Mouse (Mus musculus) lung, embryonic 15.5 days (tissue): ENCODE data around the gene Xrcc1. TPM values are rescaled to one million over a fixed set of nuclear protein-coding genes. Genes with fewer than 3 reads are reported as not detected.
A peak's percentile ranks its signal among the peaks of the same experiment; 100 is the strongest.

Source experiments
- ATAC-seq: fragments of 200-750 bp; cut with Nextera tagmentation; 2 replicates; pipeline ENCODE4 v1.8.0; 2017; ENCODE audit warnings: moderate number of reproducible peaks, borderline replicate concordance; ENCODE audit not compliant: low FRiP score, low TSS enrichment; ENCODE audit errors: extremely low read depth
- H3K27ac ChIP-seq: fragments of 300-500 bp; sonication (generic); 2 replicates; pipeline ENCODE4 v1.5.1; 2015; ENCODE audit warnings: moderate library complexity, mild to moderate bottlenecking, inconsistent platforms
- H3K27me3 ChIP-seq: fragments of 300-500 bp; sonication (generic); 2 replicates; pipeline ENCODE4 v1.6.1; 2015; ENCODE audit warnings: inconsistent platforms
- H3K36me3 ChIP-seq: fragments of 300-500 bp; sonication (generic); 2 replicates; pipeline ENCODE4 v1.6.1; 2015; ENCODE audit warnings: inconsistent platforms
- H3K4me1 ChIP-seq: fragments of 300-500 bp; sonication (generic); 2 replicates; pipeline ENCODE4 v1.6.1; 2015; ENCODE audit warnings: inconsistent platforms
- H3K4me2 ChIP-seq: fragments of 300-500 bp; sonication (generic); 2 replicates; pipeline ENCODE4 v1.6.1; 2015; ENCODE audit warnings: inconsistent platforms, mild to moderate bottlenecking, moderate library complexity
- H3K4me3 ChIP-seq: fragments of 300-500 bp; sonication (generic); 2 replicates; pipeline ENCODE4 v1.5.1; 2015; ENCODE audit warnings: mild to moderate bottlenecking, inconsistent platforms
- H3K9ac ChIP-seq: fragments of 300-500 bp; sonication (generic); 2 replicates; pipeline ENCODE4 v1.6.1; 2015; ENCODE audit warnings: inconsistent platforms
- H3K9me3 ChIP-seq: fragments of 300-500 bp; sonication (generic); 2 replicates; pipeline ENCODE4 v1.6.1; 2016; ENCODE audit warnings: inconsistent platforms
- WGBS: fragments of 180-500 bp; shearing (Covaris S2); methylation state at CpG from one replicate; pipeline ENCODE4 v1.1.7; 2015; 5-methylcytosine and 5-hydroxymethylcytosine counted together
- polyA plus RNA-seq: library from polyadenylated mRNA; unstranded; fragments of >200 nt; fragmentation: Nextera tagmentation; extraction: Ambion mirVana; gene quantifications from 2 replicates; pipeline ENCODE4 v1.2.1, GENCODE M21; 2015

Gene Xrcc1
- polyA plus RNA-seq, 1 experiment from 2014 or later, result 118 TPM

DNA sequence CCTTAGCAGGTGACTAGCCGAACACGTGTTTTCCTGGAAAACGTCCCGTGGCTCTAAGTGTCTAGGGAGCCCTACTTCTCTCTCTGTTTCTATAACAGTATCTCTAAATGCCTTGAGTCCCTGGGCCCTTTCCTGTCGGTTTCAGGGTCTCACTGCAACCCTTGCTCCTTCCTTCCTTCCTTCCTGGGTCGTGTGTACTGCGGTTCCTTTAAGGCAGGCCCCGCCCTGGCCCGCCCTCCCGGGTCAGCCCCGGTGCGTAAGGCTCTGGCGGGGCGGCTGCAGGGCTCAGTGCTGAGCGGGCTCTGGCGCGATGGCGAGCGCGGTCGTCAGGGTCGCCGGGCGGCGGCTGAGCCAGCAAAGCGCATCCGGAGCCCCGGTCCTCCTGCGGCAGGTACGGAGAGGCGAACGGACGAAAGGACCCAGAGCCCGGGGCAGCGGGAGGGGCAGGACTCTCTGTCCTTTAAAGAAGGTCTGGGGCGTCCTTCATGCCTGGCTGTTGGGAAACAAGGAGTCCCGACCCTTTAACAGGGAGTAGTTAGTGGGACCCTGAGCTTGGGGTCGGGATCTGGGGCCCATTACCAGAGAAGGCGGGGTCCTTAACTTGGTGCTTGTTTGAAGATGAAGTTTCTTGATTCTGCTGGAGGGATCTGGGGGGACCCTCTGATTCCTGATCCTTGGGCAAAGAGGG lies 47.7 kb downstream of the Xrcc1 start:
- Histone ChIP-seq H3K4me2 (peak overlapping the region; percentile 89), H3K4me1 (0 out of 2 replicates have a peak, but pooled peaks cover 21% of the 10 kb centered on the region), H3K9ac (peak overlapping the region; percentile 61), H3K9me3 (no peaks in the 10 kb centered on the region), H3K36me3 (no peaks in the 10 kb centered on the region), H3K4me3 (peak overlapping the region; percentile 68), H3K27ac (no peak overlapping the region; the same call in 1 of the 2 replicates), H3K27me3 (peaks cover 10% of the 10 kb centered on the region; the same call in 1 of the 2 replicates)
- ATAC-seq, result peak; percentile 89; the same call in 1 of the 2 replicates
- 1% methylated on average over 38 of the region's 39 CpGs for WGBS

DNA sequence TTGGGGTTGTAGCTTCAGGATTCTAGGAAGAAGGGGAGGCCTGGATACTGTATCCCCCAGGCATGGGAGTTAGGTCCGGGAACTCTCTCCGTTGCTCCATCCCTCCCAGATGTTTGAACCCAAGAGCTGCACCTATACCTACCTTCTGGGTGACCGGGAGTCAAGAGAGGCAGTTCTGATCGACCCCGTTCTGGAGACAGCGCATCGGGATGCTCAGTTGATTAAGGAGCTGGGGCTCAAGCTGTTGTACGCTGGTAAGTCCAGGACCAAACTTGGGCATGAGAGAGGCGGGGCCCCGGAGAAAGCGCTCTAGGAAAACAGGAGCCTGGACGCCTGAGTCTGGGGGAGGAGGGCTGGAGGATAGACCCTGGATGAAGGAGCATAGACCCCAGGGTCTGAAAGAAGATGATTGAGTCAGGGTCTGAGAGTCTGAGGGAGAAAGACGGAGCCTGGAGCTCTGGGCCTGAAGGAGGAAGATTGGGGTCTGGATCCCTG lies 48.3 kb downstream of the Xrcc1 start:
- peak overlapping the region; percentile 89 for H3K4me2 ChIP-seq
- peak overlapping the region; percentile 68 for H3K4me3 ChIP-seq
- no peaks in the 10 kb centered on the region for H3K9me3 ChIP-seq
- H3K36me3 ChIP-seq, result no peaks in the 10 kb centered on the region
- 3% methylated on average over 13 of the region's 13 CpGs for WGBS
- peak overlapping the region; percentile 61 for H3K9ac ChIP-seq
- peak; percentile 41; the same call in 1 of the 2 replicates for ATAC-seq
- no peak overlapping the region for H3K27ac ChIP-seq
- peaks cover 10% of the 10 kb centered on the region; the same call in 1 of the 2 replicates for H3K27me3 ChIP-seq
- 0 out of 2 replicates have a peak, but pooled peaks cover 21% of the 10 kb centered on the region for H3K4me1 ChIP-seq

DNA sequence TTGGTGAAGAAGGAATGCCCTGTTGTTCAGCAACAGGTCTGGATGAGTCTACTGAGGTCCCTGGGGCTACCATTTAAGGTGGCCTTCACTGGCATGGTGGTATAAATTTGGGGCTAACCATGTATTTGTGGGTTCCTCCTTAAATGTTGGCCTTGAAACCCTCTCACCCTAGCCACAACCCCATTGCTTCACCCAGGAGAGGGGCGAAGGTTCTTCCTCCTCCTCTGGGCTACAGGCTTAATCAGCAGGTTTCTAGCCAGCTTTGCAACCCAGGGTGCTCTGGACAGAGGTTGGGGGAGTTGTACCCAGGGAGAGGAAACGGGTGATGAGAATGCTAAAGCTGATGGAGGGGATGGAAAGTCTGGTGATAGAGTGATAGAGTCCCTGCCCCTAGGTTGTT lies 49.4 kb downstream of the Xrcc1 start:
- 0 out of 2 replicates have a peak, but pooled peaks cover 21% of the 10 kb centered on the region for H3K4me1 ChIP-seq
- no peaks in the 10 kb centered on the region for H3K36me3 ChIP-seq
- no peak overlapping the region for H3K27ac ChIP-seq
- no peak overlapping the region for H3K9ac ChIP-seq
- no peak overlapping the region for H3K4me2 ChIP-seq
- 67% methylated on average over 2 of the region's 2 CpGs for whole genome bisulfite sequencing
- H3K4me3 ChIP-seq, result no peak overlapping the region
- H3K27me3 ChIP-seq, result peaks cover 10% of the 10 kb centered on the region; the same call in 1 of the 2 replicates
- no peaks in the 10 kb centered on the region for H3K9me3 ChIP-seq
- no peak for ATAC-seq

DNA sequence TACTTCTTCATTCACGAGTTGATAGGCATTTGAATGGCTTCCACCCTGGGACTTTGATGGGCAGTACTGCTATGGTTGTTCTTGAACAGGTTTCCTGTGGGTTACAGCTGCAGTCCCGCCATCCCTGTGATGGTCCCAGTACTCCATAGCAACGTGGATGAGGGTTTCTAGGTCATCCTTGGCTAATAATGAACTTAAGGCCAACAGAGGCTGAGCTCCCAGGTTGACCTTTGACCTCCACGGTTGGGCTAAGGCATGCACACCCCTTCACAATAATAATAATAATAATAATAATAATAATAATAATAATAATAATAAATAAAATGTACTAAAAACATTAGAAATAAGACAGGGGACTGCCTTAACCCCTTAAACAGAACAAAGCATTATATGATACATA lies 52.0 kb downstream of the Xrcc1 start:
- Histone ChIP-seq H3K27me3 (peaks cover 10% of the 10 kb centered on the region; the same call in 1 of the 2 replicates), H3K9me3 (no peaks in the 10 kb centered on the region), H3K4me3 (no peak overlapping the region), H3K4me2 (no peak overlapping the region), H3K36me3 (no peaks in the 10 kb centered on the region), H3K27ac (no peak overlapping the region), H3K4me1 (0 out of 2 replicates have a peak, but pooled peaks cover 17% of the 10 kb centered on the region), H3K9ac (no peak overlapping the region)
- WGBS, result 63% methylated on average over 4 of the region's 4 CpGs
- ATAC-seq, result no peak

DNA sequence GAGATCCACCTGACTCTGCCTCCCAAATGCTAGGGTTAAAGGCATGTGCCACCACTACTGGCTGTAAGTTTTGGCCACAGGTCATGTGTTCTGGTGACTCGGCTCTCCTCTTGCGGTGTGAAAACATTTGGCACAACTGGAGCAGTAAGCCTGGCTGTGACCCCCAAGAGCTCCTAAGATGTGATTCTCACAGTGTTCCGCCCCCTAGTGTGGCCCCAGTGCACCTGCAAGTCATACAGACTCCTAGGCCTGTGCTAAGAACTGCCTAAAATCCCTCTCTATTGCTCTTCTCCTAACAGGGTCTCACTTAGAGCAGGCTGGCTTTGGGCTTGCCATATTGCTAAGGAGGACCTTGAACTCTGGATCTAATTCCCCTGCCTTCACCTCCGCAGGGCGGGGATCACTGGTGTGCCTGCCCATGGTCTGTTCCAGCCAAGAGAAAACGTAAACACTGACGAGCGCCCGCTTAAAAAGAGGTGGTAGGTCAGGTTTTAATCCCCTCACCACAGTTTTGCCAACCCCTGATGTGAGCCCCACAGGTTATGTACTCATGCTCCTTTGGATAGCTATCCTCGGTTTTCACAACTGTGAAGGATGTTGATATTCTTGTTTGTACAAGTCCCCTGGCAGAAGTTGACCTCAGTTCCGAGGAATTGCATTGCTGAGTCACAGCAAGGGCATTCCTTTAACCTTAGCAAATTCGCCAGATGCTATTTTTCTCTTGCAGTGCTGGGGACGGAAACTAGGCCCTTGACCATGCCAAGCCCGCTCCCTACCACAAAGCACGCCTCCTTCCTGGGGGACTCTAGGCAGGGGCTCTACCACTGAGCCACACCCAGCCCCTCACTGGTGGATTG lies 53.4 kb downstream of the Xrcc1 start:
- Histone ChIP-seq H3K27ac (no peak overlapping the region), H3K4me1 (0 out of 2 replicates have a peak, but pooled peaks cover 8% of the 10 kb centered on the region), H3K9ac (no peak overlapping the region), H3K9me3 (no peaks in the 10 kb centered on the region), H3K4me2 (no peak overlapping the region), H3K4me3 (no peak overlapping the region), H3K27me3 (peaks cover 10% of the 10 kb centered on the region; the same call in 1 of the 2 replicates), H3K36me3 (no peaks in the 10 kb centered on the region)
- 60% methylated on average over 15 of the region's 15 CpGs for WGBS
- no peak for ATAC-seq

DNA sequence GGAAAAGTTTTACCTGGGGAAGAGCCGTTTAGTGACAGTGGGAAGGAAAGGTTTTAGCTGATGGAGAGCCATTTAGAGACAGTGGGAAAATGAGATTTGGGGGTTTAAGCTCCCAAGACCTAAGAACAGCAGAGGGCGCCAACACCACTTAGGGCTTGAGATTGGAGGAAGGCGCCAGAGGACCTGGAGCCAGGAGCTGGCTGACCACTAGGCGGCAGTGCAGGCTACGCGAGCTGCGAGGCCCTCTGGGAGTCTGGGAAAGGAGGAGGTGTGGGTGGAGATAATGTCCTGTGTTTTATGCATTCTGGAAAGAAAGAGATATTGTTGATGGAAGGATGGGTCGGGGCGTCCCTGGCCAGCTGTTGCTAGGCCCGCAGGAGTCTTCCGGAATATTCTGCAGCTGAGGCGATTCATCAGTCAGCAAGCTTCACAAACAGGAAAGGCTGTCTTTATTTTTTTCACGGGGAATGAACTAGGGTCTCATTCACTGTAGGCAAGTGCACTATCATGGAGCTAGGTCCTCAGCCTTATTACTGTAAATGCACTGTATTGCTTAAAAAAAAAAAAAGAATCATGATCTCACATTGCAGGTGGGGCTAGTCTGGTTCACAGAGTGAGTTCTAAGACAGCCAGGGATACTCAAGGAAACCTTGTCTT lies 55.0 kb downstream of the Xrcc1 start:
- no peak overlapping the region for H3K4me3 ChIP-seq
- H3K27me3 ChIP-seq, result no peaks in the 10 kb centered on the region
- WGBS, result 4% methylated on average over 13 of the region's 13 CpGs
- peak overlapping the region; percentile 38; the same call in 1 of the 2 replicates for H3K4me2 ChIP-seq
- H3K27ac ChIP-seq, result no peak overlapping the region
- H3K36me3 ChIP-seq, result no peaks in the 10 kb centered on the region
- ATAC-seq, result peak; percentile 86
- no peak overlapping the region for H3K9ac ChIP-seq
- no peaks in the 10 kb centered on the region for H3K4me1 ChIP-seq
- no peaks in the 10 kb centered on the region for H3K9me3 ChIP-seq

DNA sequence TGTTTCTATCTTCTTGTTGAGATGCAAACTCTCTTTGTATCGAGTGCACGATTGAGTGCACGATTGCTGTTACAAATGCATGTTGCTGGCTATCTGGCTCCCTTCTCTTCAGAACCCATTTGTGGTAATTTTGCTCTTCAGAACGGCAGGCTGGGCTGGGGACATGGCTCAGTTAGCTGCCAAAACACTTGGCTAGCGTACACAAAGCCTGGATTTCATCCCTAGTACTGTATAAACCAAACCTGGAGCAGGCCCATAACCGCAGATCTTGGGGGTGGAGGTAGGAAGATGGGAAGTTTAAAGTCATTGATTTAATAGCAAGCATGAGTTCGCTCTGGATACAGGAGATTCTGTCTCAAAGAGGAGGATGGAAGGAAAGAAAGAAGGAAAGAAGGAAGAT lies 59.5 kb downstream of the Xrcc1 start:
- H3K9ac ChIP-seq, result no peak overlapping the region
- 78% methylated on average over 7 of the region's 7 CpGs for WGBS
- no peak overlapping the region for H3K4me3 ChIP-seq
- peaks cover 6% of the 10 kb centered on the region for H3K4me1 ChIP-seq
- peaks cover 11% of the 10 kb centered on the region for H3K27me3 ChIP-seq
- H3K27ac ChIP-seq, result 0 out of 2 replicates have a peak overlapping the region, but pooled peaks have one; percentile 15
- no peak overlapping the region for H3K4me2 ChIP-seq
- no peaks in the 10 kb centered on the region for H3K9me3 ChIP-seq
- H3K36me3 ChIP-seq, result no peaks in the 10 kb centered on the region
- no peak for ATAC-seq

DNA sequence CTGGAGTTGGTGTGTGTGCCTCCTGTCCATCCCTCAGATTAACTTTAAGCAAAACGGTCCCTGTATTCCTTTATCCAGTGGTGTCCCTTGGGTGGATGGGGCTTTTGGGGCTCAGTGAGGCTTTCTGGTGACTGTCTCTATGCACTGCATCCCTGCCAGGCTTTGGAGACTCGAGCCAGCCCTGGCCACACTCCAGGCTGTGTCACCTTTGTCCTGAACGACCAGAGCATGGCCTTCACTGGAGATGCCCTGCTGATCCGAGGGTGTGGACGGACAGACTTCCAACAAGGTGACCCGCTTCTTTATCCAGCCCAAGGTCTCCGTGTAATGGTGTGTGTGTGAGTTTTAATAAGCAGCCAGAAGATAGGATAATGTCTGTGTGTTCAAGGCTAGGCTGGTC lies 60.0 kb downstream of the Xrcc1 start:
- Histone ChIP-seq H3K4me2 (no peak overlapping the region), H3K27me3 (peaks cover 16% of the 10 kb centered on the region), H3K4me3 (no peak overlapping the region), H3K27ac (no peak overlapping the region), H3K9me3 (no peaks in the 10 kb centered on the region), H3K9ac (no peak overlapping the region), H3K4me1 (peaks cover 8% of the 10 kb centered on the region), H3K36me3 (no peaks in the 10 kb centered on the region)
- ATAC-seq, result no peak
- 73% methylated on average over 7 of the region's 7 CpGs for WGBS

DNA sequence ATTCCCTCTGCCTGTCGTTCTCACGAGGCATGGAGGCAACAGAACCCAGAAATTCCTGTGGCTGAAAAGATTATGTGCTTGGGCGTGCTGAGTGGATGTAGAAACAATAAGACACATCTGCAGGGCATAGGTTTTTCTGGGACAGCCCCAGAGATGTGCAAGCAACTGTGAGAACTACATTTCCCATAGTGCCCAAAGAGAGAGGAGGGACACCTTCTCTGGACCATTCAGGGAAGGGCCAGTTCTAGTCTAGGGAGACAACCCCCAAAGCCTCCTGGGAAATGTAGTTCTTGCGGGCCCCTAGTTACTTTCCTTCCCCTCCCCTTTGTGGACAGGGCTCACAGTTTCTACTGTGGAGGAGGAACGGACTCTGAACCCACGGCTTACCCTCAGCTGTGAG lies 61.9 kb downstream of the Xrcc1 start:
- no peak overlapping the region for H3K9ac ChIP-seq
- peaks cover 35% of the 10 kb centered on the region for H3K27me3 ChIP-seq
- H3K4me1 ChIP-seq, result peaks cover 16% of the 10 kb centered on the region
- 46% methylated on average over 6 of the region's 6 CpGs for WGBS
- no peak overlapping the region for H3K27ac ChIP-seq
- no peaks in the 10 kb centered on the region for H3K36me3 ChIP-seq
- H3K4me3 ChIP-seq, result no peak overlapping the region
- H3K9me3 ChIP-seq, result no peaks in the 10 kb centered on the region
- peak; percentile 28; the same call in 1 of the 2 replicates for ATAC-seq
- H3K4me2 ChIP-seq, result no peak overlapping the region

DNA sequence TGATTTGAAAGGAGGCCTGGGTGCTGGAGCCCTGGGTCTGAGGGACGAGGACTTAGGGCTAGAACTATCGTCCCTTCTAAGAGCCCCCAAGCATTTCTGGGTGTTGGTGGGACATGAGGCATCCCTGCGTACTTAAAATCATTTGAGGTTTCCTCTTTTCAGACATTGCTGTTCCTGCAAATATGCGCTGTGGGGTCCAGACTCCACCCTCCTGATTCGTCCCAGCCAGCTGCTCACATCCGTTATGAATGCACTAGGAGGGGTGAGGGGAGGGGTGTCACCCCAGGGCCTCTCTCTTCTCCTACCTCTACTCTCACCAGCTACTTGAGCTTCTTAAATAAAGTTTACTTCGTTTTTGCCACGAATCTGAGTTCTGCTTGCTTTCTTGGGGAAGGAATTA lies 62.5 kb downstream of the Xrcc1 start:
- Histone ChIP-seq H3K9me3 (no peaks in the 10 kb centered on the region), H3K9ac (no peak overlapping the region), H3K4me1 (peaks cover 16% of the 10 kb centered on the region), H3K27ac (no peak overlapping the region), H3K27me3 (peaks cover 40% of the 10 kb centered on the region), H3K4me3 (no peak overlapping the region), H3K36me3 (no peaks in the 10 kb centered on the region), H3K4me2 (no peak overlapping the region)
- WGBS, result 75% methylated on average over 8 of the region's 8 CpGs
- ATAC-seq, result no peak

DNA sequence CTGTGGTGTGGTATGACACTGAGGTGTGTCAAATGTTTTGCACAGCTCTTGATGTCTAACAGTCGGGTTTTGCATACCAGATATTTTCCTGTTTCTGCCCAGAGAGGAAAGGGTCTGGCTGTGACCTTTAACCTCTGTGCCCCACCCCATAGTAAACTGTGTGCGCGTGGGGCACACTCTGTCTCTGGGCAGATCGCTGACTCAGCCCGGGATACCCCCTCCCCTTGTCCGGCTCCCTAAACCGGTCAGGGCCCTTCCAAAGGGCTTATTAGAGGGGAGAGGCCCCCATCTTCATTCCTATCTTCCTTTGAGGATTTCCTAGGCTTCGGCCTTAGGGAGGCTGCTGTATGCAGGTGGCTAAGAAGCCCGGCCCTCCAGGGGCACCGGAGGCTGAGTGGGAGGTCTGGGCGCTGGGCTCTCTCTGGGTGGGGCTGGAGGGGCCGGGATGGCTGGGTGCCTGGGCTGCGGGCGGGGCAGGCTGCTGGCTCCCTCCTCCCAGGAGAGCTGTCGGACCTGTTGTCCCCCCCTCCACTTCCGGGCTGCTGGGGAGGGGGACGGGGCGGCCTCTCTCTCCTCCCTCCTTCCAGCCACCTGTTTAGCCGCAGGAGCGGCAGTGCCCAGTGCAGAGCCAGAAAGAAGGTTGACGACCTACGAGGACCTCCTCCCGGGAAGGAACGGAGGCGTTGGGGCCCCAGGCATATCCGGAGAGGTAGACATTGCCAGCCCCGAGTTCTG lies 64.2 kb downstream of the Xrcc1 start, which contains the start of gene Phldb3:
Gene Phldb3 (plus strand): TSS at position 620 of the 735 bp plus-strand sequence.
- Histone ChIP-seq H3K27me3 (peaks cover 41% of the 10 kb centered on the region), H3K36me3 (no peaks in the 10 kb centered on the region), H3K4me2 (peak within 1 kb of the TSS; percentile 79), H3K4me3 (peak within 1 kb of the TSS; percentile 44), H3K9me3 (no peaks in the 10 kb centered on the region), H3K9ac (peak within 1 kb of the TSS; percentile 25), H3K4me1 (peaks cover 16% of the 10 kb centered on the region), H3K27ac (peak within 1 kb of the TSS; percentile 39)
- 3% methylated on average over 23 of the region's 27 CpGs for WGBS
- peak; percentile 66 for ATAC-seq
